Mouse (Mus musculus): ENCODE measurements at regions not wholly inside any gene's neighbourhood (a gene's known extent, or its start where the extent isn't known, plus 50 kb on each side); places are given as distances from the start of the nearest gene placed in this dataset.

DNA sequence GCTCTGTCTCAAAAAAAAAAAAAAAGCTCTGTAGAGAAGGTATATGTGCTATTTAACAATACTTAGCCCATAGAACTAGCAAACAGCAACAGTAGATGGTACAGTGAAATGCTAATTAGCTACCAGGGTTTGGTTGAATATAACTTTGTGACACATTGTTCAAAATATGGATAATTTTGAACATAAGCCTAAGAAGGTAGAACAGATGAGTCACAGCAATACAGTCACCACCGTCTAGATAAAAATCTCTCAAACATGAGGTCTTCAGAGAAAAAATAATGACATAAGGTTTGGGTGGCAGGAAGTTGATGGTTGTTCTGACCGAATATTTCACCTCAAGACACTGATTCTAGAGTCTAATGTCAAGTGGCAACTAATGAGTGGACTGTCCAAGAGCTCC lies 136.6 kb downstream of the Mreg start:
- Histone ChIP-seq H3K4me3 (ENCODE audit: low read depth, low read length) (no peak overlapping the region), H3K4me2 (no peak overlapping the region), H3K9ac (no peak overlapping the region), H3K36me3 (ENCODE audit: insufficient read depth) (no peaks in the 10 kb centered on the region), H3K27me3 (ENCODE audit: insufficient read depth, low read length) (no peaks in the 10 kb centered on the region), H3K9me3 (ENCODE audit: low read depth, low read length) (no peaks in the 10 kb centered on the region), H3K27ac (ENCODE audit: low read depth) (no peak overlapping the region), H3K4me1 (ENCODE audit: insufficient read depth) (no peaks in the 10 kb centered on the region)
- ATAC-seq (ENCODE audit: insufficient read depth), result no peak
- TF ChIP-seq CTCF (IDR thresholded peaks at IDR 0.05; ENCODE audit: low read depth), result no peak
- 65% methylated on average over 2 of the region's 2 CpGs for WGBS
- DNase-seq, result no peak

DNA sequence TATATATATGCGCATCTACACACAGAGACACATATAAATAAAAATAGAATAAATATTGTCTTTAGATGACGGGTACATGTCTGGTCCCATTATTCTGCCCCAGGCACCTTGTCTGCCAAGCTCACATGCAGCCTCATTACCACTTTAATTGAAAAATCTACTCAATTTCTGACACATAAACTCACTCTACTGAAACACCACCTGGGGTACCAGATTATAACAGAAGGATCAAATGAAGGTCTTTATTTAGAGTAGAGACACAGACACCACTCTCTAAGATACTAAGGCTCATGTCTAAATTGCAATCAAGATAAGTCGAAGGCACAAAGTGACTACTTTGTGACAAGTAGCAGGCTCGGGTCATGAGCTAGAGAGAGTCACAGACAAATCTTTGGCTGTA lies 138.9 kb downstream of the Mreg start:
- no peak for DNase-seq
- Histone ChIP-seq H3K27ac (ENCODE audit: low read depth) (no peak overlapping the region), H3K36me3 (ENCODE audit: insufficient read depth) (no peaks in the 10 kb centered on the region), H3K9ac (no peak overlapping the region), H3K4me2 (no peak overlapping the region), H3K27me3 (ENCODE audit: insufficient read depth, low read length) (no peaks in the 10 kb centered on the region), H3K4me3 (ENCODE audit: low read depth, low read length) (no peak overlapping the region), H3K9me3 (ENCODE audit: low read depth, low read length) (no peaks in the 10 kb centered on the region), H3K4me1 (ENCODE audit: insufficient read depth) (no peaks in the 10 kb centered on the region)
- no peak for ATAC-seq (ENCODE audit: insufficient read depth)
- 80% methylated on average over 4 of the region's 4 CpGs for WGBS
- TF ChIP-seq CTCF (IDR thresholded peaks at IDR 0.05; ENCODE audit: low read depth), result no peak

GRCm38 (mm10) chr1:72070489-72070888 lies 141.6 kb downstream of the Mreg start:
- TF ChIP-seq CTCF (IDR thresholded peaks at IDR 0.05; ENCODE audit: low read depth), result no peak
- H3K27me3 ChIP-seq (ENCODE audit: insufficient read depth, low read length), result no peaks in the 10 kb centered on the region
- no peaks in the 10 kb centered on the region for H3K4me1 ChIP-seq (ENCODE audit: insufficient read depth)
- H3K27ac ChIP-seq (ENCODE audit: low read depth), result no peak overlapping the region
- no peak overlapping the region for H3K9ac ChIP-seq
- H3K36me3 ChIP-seq (ENCODE audit: insufficient read depth), result no peaks in the 10 kb centered on the region
- H3K4me2 ChIP-seq, result no peak overlapping the region
- DNase-seq (no peak), ATAC-seq (ENCODE audit: insufficient read depth) (no peak)
- no peaks in the 10 kb centered on the region for H3K9me3 ChIP-seq (ENCODE audit: low read depth, low read length)
- 58% methylated on average over 5 of the region's 5 CpGs for WGBS
- no peak overlapping the region for H3K4me3 ChIP-seq (ENCODE audit: low read depth, low read length)

- Histone ChIP-seq H3K4me1 (ENCODE audit: insufficient read depth) (0 out of 2 replicates have a peak, but pooled peaks cover 5% of the 10 kb centered on the region), H3K4me2 (no peak overlapping the region), H3K36me3 (ENCODE audit: insufficient read depth) (no peaks in the 10 kb centered on the region), H3K9me3 (ENCODE audit: low read depth, low read length) (no peaks in the 10 kb centered on the region), H3K27ac (ENCODE audit: low read depth) (no peak overlapping the region; the same call in 1 of the 2 replicates), H3K9ac (no peak overlapping the region), H3K4me3 (ENCODE audit: low read depth, low read length) (no peak overlapping the region), H3K27me3 (ENCODE audit: insufficient read depth, low read length) (no peaks in the 10 kb centered on the region)
- 51% methylated on average over 4 of the region's 4 CpGs for whole genome bisulfite sequencing
- peak; percentile 44 for DNase-seq
- ATAC-seq (ENCODE audit: insufficient read depth), result no peak
- TF ChIP-seq CTCF (IDR thresholded peaks at IDR 0.05; ENCODE audit: low read depth), result no peak
Measured at GRCm38 (mm10) chr1:72069056-72069455, 143.1 kb downstream of the Mreg start.

DNA sequence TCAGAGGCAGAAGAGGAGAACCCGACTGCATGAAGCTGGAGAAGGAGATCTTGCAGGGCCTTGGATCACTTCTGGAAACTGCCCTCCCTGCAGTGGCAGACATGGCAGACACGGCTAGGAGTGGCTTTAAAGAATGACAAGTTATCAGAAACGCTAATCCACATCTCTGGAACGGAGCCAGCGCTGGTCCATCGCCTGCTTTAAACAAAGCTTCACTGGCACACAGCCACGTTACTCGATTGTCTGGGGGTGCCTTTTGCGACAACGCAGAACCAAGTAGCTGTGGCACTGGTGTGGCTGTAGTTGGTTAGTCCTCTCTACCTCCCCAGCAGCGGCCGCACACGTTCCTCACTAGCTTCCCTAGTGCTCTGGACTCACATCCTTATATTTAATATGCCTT lies 147.0 kb downstream of the Mreg start:
- Histone ChIP-seq H3K4me1 (ENCODE audit: insufficient read depth) (0 out of 2 replicates have a peak, but pooled peaks cover 5% of the 10 kb centered on the region), H3K9ac (no peak overlapping the region), H3K4me3 (ENCODE audit: low read depth, low read length) (no peak overlapping the region), H3K27ac (ENCODE audit: low read depth) (no peak overlapping the region), H3K27me3 (ENCODE audit: insufficient read depth, low read length) (no peaks in the 10 kb centered on the region), H3K4me2 (peak overlapping the region; percentile 33; the same call in 1 of the 2 replicates), H3K9me3 (ENCODE audit: low read depth, low read length) (no peaks in the 10 kb centered on the region), H3K36me3 (ENCODE audit: insufficient read depth) (no peaks in the 10 kb centered on the region)
- DNase-seq, result peak; percentile 79
- WGBS, result 31% methylated on average over 13 of the region's 13 CpGs
- ATAC-seq (ENCODE audit: insufficient read depth), result no peak
- no peak for TF ChIP-seq CTCF (IDR thresholded peaks at IDR 0.05; ENCODE audit: low read depth)

DNA sequence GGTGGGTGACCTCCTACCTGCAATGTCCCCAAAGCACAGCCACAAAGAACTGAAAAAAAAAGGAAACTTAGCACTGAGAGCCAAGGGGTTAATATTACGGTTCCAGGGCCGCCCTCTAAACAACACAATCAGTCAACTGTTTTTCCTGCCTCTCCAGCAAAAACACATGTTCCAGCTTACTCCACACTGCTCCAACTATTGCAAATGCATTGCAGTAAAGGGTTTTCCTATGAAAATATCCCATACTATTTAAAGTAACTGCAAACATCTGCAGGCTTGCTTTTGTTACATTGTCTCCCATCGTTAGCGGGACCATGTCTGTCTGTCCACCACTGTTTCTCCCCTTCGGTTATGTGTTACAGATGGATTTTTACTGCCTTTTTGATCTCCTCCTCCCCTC lies 151.7 kb downstream of the Mreg start:
- H3K27ac ChIP-seq (ENCODE audit: low read depth), result no peak overlapping the region
- H3K36me3 ChIP-seq (ENCODE audit: insufficient read depth), result no peaks in the 10 kb centered on the region
- no peak for TF ChIP-seq CTCF (IDR thresholded peaks at IDR 0.05; ENCODE audit: low read depth)
- H3K9ac ChIP-seq, result no peak overlapping the region
- no peak overlapping the region for H3K4me2 ChIP-seq
- H3K9me3 ChIP-seq (ENCODE audit: low read depth, low read length), result no peaks in the 10 kb centered on the region
- H3K4me3 ChIP-seq (ENCODE audit: low read depth, low read length), result no peak overlapping the region
- WGBS, result 46% methylated on average over 5 of the region's 5 CpGs
- no peaks in the 10 kb centered on the region for H3K27me3 ChIP-seq (ENCODE audit: insufficient read depth, low read length)
- H3K4me1 ChIP-seq (ENCODE audit: insufficient read depth), result 0 out of 2 replicates have a peak, but pooled peaks cover 5% of the 10 kb centered on the region
- peak; percentile 57 for DNase-seq
- ATAC-seq (ENCODE audit: insufficient read depth), result no peak

DNA sequence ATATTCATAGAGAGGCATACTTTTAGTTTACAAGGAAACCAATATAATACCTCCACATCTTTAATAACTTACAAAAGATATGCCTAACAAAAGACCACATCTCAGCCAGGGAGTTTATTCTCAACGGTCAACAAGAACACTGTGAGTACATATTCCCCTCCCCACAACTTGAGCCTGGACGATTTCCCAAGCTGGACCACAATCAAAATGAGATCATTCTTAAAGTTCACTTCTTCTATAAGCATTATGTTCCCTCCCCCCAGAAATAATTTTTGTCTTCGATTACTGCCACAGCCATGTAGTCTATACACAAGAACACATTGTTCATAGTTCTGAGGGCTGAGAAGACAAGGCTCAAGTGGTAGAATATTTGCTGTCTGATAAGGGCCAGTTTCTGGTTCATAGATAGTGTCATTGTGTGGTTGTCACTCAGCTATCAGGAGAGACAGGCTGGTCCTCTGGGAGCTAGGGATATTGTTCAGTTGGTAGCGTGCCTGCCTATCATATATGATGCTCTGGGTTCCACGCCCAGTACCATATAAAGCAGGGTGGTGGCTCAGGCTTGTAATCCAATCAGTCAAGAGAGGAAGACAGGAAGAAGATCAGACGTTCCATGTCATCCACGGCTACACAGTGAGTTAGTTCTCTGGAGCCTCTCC lies 153.9 kb downstream of the Mreg start:
- Histone ChIP-seq H3K4me1 (ENCODE audit: insufficient read depth) (no peaks in the 10 kb centered on the region), H3K36me3 (ENCODE audit: insufficient read depth) (no peaks in the 10 kb centered on the region), H3K27ac (ENCODE audit: low read depth) (no peak overlapping the region), H3K9me3 (ENCODE audit: low read depth, low read length) (no peaks in the 10 kb centered on the region), H3K27me3 (ENCODE audit: insufficient read depth, low read length) (no peaks in the 10 kb centered on the region), H3K4me2 (no peak overlapping the region), H3K9ac (no peak overlapping the region), H3K4me3 (ENCODE audit: low read depth, low read length) (no peak overlapping the region)
- DNase-seq (peak; percentile 48), ATAC-seq (ENCODE audit: insufficient read depth) (no peak)
- 53% methylated on average over 7 of the region's 7 CpGs for WGBS
- TF ChIP-seq CTCF (IDR thresholded peaks at IDR 0.05; ENCODE audit: low read depth), result no peak

All from lung, embryonic 14.5 days (tissue).